Mouse (Mus musculus) liver, adult (tissue): ENCODE results near the gene S1pr2.

Experiments
- GATA4 ChIP-seq: IDR thresholded peaks from 2 replicates; pipeline ENCODE4 v1.6.1; 2014; ENCODE audit warnings: mild to moderate bottlenecking, low read length; ENCODE audit not compliant: insufficient replicate concordance

Gene S1pr2

GRCm38 (mm10) chr9:20952520-20953227 lies 23.9 kb downstream of the S1pr2 start:
- TF ChIP-seq GATA4 = no peak

- TF ChIP-seq GATA4 = no peak
Observed at GRCm38 (mm10) chr9:20951966-20952519, 24.5 kb downstream of the S1pr2 start.

GRCm38 (mm10) chr9:20951441-20951840 lies 25.1 kb downstream of the S1pr2 start:
- no peak for TF ChIP-seq GATA4

GRCm38 (mm10) chr9:20950419-20950818 lies 26.2 kb downstream of the S1pr2 start:
- no peak for TF ChIP-seq GATA4

- no peak for TF ChIP-seq GATA4
Observed at GRCm38 (mm10) chr9:20946066-20946880, 30.3 kb downstream of the S1pr2 start.

GRCm38 (mm10) chr9:20944697-20945370 lies 31.7 kb downstream of the S1pr2 start:
- TF ChIP-seq GATA4 = no peak

- TF ChIP-seq GATA4 = no peak
Observed at GRCm38 (mm10) chr9:20943911-20944310, 32.7 kb downstream of the S1pr2 start.

- no peak for TF ChIP-seq GATA4
Observed at GRCm38 (mm10) chr9:20943396-20943795, 33.2 kb downstream of the S1pr2 start.

GRCm38 (mm10) chr9:20923258-20923657 lies 53.3 kb downstream of the S1pr2 start:
- TF ChIP-seq GATA4 = no peak

GRCm38 (mm10) chr9:20916160-20916559 lies 60.4 kb downstream of the S1pr2 start:
- no peak for TF ChIP-seq GATA4
